Mouse (Mus musculus) ovary, adult 18-20 months (tissue): ENCODE results near the gene Ppp1r35.

Experiments used
- DNase-seq: peaks from one replicate; pipeline ENCODE4 v3.0.0; 2022; ENCODE audit warnings: low spot score, mixed read lengths

Ppp1r35 gene

DNA sequence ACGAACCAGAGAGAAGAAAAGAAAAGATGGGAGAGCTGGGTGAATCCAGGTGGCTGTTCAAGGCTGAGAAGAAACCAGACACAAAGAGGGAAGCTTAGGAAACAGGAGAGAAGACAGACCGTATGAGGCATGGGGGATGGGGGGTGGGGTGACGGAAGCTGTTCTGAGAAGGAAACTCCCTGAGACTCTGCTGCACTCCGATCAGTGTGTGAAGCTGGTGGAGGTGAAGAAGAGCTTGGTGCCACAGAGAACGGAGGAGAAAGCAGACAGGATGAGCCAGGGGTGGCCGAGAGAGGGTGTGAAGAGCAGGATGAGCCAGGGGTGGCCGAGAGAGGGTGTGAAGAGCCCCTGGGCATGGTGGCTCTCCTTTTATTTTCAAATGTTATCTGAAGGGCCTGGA, 47.8 kb downstream of the Ppp1r35 start:
- no peak for DNase-seq

DNA sequence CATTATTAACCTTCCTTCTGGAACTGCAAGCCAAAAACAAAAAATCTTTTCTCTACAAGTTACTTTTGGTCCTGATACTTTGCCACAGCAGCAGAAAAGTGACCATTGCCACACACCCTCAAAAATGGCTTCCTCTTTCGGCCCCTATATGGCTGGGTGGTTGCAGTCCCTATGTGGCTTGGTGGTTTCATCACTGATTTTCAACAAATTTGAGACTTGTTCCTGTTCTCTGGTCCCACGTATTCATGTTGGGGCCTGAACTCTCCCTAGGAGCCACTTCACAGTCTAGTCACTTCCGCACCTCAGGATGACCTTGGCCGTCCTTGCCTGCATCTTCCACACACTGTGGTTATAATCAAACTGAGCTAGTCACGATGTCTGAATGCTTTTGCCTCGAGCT, 50.0 kb downstream of the Ppp1r35 start:
- no peak for DNase-seq
